Mouse (Mus musculus) CD4-positive naive resting alpha-beta T cell, adult 76 days (primary cell): ENCODE measurements around the gene Dhrs3. TPM values are rescaled to one million over a fixed set of nuclear protein-coding genes. Genes with fewer than 3 reads are reported as not detected.

ENCODE experiments used
- total RNA-seq: library from RNA; stranded (reverse); gene quantifications from one replicate; pipeline ENCODE4 v1.2.4, GENCODE M21; 2023

Gene Dhrs3
- total RNA-seq = 4.1 TPM

GRCm38 (mm10) chr4:144892133-144892936 is at the start of gene Dhrs3:
TSS of gene Dhrs3 (plus strand) at chr4:144892827.

Other genes with a start within 250 kb of the Dhrs3 start
- gene Gm436, start 206.5 kb upstream of the Dhrs3 start, total RNA-seq = not detected
- gene Gm13178, start 171.4 kb upstream of the Dhrs3 start, total RNA-seq = not detected
- not detected for gene Gm438, start 106.2 kb upstream of the Dhrs3 start, total RNA-seq